Mouse (Mus musculus) hindbrain, embryonic 16.5 days (tissue): ENCODE results near the gene Akr1c18. TPM values are rescaled to one million over a fixed set of nuclear protein-coding genes. Genes with fewer than 3 reads are reported as not detected.

Source experiments
- ATAC-seq: fragments of 200-750 bp; cut with Nextera tagmentation; 2 replicates; pipeline ENCODE4 v1.8.0; 2017; ENCODE audit warnings: moderate TSS enrichment, moderate library complexity
- H3K27ac ChIP-seq: fragments of 300-500 bp; sonication (generic); 2 replicates; pipeline ENCODE4 v1.5.1; 2014; ENCODE audit warnings: low read depth, mild to moderate bottlenecking, control low read depth, low read length, moderate library complexity
- H3K27me3 ChIP-seq: fragments of 300-500 bp; sonication (generic); replicated peaks from 2 replicates; pipeline ENCODE4 v1.6.1; 2014; ENCODE audit warnings: low read length; ENCODE audit not compliant: control insufficient read depth, insufficient read depth
- H3K36me3 ChIP-seq: fragments of 300-500 bp; sonication (generic); 2 replicates; pipeline ENCODE4 v1.6.1; 2014; ENCODE audit warnings: mild to moderate bottlenecking, low read length, moderate library complexity, mixed read lengths; ENCODE audit not compliant: control insufficient read depth, insufficient read depth
- H3K4me1 ChIP-seq: fragments of 300-500 bp; sonication (generic); 2 replicates; pipeline ENCODE4 v1.6.1; 2014; ENCODE audit warnings: low read depth, low read length; ENCODE audit not compliant: control insufficient read depth, insufficient read depth
- H3K4me2 ChIP-seq: fragments of 300-500 bp; sonication (generic); 2 replicates; pipeline ENCODE4 v1.6.1; 2014; ENCODE audit warnings: mild to moderate bottlenecking, low read length, control low read depth, moderate library complexity
- H3K4me3 ChIP-seq: fragments of 300-500 bp; sonication (generic); 2 replicates; pipeline ENCODE4 v1.5.1; 2014; ENCODE audit warnings: mild to moderate bottlenecking, low read length, control low read depth, moderate library complexity
- H3K9ac ChIP-seq: fragments of 300-500 bp; sonication (generic); 2 replicates; pipeline ENCODE4 v1.6.1; 2014; ENCODE audit warnings: low read depth, mild to moderate bottlenecking, control low read depth, low read length, moderate library complexity
- H3K9me3 ChIP-seq: fragments of 300-500 bp; sonication (generic); 2 replicates; pipeline ENCODE4 v1.6.1; 2014; ENCODE audit warnings: mild to moderate bottlenecking, low read length, moderate library complexity; ENCODE audit not compliant: control insufficient read depth
- WGBS: fragments of 180-500 bp; shearing (Covaris S2); extraction: QIAGEN DNeasy Blood & Tissue Kit; methylation state at CpG from one replicate; pipeline ENCODE4 v1.1.7; 2014; 5-methylcytosine and 5-hydroxymethylcytosine counted together
- polyA plus RNA-seq: library from polyadenylated mRNA; unstranded; fragments of >200 nt; fragmentation: Nextera tagmentation; extraction: Ambion mirVana; gene quantifications from 2 replicates; pipeline ENCODE4 v1.2.1, GENCODE M21; 2015

Akr1c18 gene
- polyA plus RNA-seq, 1 experiment from 2014 or later = not detected

DNA sequence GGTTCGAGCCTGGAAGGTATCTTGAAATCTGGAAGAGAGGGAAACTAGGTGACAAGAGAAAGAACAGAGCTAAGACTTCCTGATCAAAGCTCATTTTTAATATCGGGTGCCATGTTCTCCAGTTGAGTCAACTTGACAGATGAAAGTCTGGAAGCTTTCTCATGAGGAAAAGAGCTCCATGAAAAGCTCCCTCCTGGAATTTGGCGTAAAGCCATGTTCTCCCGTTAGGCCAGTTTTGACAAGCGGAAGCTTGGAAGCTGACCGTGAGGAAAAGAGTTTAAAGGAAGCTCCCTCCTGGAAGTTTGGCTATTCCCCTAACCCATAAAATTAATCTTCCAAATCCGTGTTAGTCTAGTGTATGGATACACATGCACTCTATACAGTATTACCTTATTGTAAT lies 27.3 kb downstream of the Akr1c18 start:
- no peaks in the 10 kb centered on the region for H3K36me3 ChIP-seq
- no peak overlapping the region for H3K4me3 ChIP-seq
- WGBS = 76% methylated on average over 7 of the region's 7 CpGs
- H3K27me3 ChIP-seq = no peaks in the 10 kb centered on the region
- no peaks in the 10 kb centered on the region for H3K4me1 ChIP-seq
- no peak for ATAC-seq
- no peak overlapping the region for H3K27ac ChIP-seq
- no peak overlapping the region for H3K9ac ChIP-seq
- no peak overlapping the region for H3K4me2 ChIP-seq
- H3K9me3 ChIP-seq = no peaks in the 10 kb centered on the region

DNA sequence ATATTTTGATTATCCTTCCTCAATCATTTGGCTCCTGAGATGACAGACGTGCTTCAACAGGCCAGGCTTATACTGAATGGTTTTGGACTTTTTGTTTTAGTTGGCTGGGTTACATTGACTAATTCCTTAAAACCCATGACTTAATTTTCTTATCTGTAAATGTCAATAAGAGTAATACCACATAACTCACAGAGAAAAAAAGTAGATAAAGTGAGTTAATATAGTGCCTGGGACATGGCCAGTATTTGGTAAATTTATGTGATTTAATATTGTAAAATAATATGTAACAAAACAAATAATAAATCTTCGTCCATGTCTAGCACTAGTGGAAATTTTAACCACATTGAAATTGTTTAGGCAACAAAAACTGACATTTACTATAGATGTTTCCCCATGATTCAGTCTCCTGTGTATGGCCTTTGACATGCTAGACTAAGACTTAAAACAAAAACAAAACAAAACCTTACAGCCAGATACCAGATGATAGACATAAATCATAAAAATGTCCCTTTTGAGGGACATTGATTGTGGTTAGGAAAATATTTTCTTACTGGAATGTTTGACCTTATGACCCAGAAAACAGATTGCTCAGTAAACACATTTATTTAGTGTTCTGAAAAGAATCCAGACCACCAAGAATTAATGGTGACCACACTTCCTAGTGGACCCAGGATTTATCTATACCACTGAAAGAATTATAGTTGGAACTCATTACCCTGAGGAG lies 31.1 kb downstream of the Akr1c18 start:
- Histone ChIP-seq H3K36me3 (no peaks in the 10 kb centered on the region), H3K9ac (no peak overlapping the region), H3K27me3 (no peaks in the 10 kb centered on the region), H3K4me2 (no peak overlapping the region), H3K4me3 (no peak overlapping the region), H3K4me1 (no peaks in the 10 kb centered on the region), H3K27ac (no peak overlapping the region), H3K9me3 (no peaks in the 10 kb centered on the region)
- 77% methylated on average over 2 of the region's 2 CpGs for WGBS
- ATAC-seq = no peak

DNA sequence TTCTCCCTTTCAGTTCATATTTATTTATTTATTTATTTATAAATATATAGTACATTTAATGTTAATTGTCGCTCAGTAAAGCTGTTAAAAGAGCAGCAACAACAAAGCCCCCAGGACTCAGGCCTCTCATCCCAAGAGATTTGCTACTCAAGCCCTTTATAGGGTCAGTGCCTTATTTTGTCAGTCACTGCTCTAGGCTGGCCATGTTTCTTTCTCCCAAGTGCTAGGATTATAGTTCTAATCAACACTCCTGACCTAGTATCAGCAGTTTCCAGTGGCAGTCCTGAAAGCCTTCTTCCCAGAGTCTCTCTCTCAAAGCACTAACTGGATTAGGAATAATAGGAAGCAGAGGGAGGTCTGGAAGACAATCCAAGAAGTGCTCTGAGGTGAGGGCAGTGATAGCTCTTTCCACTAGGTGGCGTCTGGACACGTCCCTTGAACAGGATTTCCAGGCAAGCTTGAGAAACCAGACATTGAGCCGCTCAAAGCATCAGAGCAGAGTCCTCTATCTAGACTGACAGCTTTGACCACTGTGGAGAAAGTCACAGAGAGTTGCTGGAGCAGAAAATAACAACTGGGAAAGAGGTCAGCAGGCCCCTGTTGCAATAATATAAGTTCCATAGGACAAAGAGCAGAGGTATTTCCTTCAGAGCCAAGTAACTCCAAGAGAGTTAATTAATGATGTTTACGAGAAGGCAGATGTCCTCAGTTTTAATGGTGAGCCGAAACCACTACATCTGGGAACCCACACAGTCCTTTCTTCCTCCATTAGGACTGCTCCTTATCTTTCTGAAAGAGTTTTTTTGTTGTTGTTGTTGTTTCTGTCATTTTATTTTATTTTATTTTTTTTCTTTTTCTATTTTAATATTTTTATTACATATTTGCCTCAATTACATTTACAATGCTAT lies 39.9 kb downstream of the Akr1c18 start:
- no peak overlapping the region for H3K27ac ChIP-seq
- H3K27me3 ChIP-seq = no peaks in the 10 kb centered on the region
- 33% methylated on average over 6 of the region's 6 CpGs for WGBS
- H3K4me2 ChIP-seq = no peak overlapping the region
- no peaks in the 10 kb centered on the region for H3K9me3 ChIP-seq
- no peaks in the 10 kb centered on the region for H3K36me3 ChIP-seq
- H3K4me3 ChIP-seq = no peak overlapping the region
- no peak overlapping the region for H3K9ac ChIP-seq
- ATAC-seq = peak; percentile 89
- no peaks in the 10 kb centered on the region for H3K4me1 ChIP-seq

DNA sequence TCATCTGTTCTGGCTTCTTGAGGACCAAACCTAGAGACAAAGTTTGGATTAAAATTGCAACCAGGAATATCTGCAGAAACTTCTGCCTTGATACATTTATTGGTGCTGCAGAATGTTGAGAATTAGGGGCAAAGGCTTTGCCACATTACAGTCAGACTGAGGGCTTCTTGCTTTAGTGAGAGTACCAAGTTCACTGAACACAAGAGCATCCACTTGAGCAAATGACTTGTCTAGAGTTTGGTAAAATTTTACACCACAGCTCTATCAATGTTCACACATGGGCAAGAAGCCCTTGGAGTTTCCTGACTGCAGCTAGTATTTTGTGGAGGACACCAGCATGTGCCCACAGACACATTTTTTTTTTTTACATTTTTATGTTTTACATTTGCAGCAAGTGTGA lies 47.7 kb downstream of the Akr1c18 start:
- no peak for ATAC-seq
- Histone ChIP-seq H3K27me3 (no peaks in the 10 kb centered on the region), H3K9ac (no peak overlapping the region), H3K9me3 (no peaks in the 10 kb centered on the region), H3K4me3 (no peak overlapping the region), H3K36me3 (no peaks in the 10 kb centered on the region), H3K27ac (no peak overlapping the region), H3K4me2 (no peak overlapping the region), H3K4me1 (no peaks in the 10 kb centered on the region)

DNA sequence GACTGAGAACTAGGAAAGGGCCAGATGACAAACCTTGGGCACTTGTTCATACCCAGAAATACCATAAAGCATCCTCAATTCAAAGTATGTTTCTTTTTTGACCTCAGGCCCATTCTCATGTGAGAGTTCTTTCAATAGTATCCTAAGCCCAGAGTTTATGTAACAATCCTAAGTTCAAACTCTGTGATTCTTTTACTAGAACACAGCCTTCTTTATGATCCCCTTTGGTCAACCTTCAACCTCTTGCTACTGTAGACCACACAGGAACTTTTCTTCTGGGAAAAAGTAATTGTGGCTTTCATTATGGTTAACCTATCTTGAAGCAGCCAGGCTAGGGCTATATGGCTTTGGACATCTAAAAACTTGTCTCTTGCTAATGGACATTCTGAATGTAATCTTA lies 48.8 kb downstream of the Akr1c18 start:
- no peaks in the 10 kb centered on the region for H3K27me3 ChIP-seq
- no peak for ATAC-seq
- no peak overlapping the region for H3K4me3 ChIP-seq
- no peak overlapping the region for H3K4me2 ChIP-seq
- H3K4me1 ChIP-seq = no peaks in the 10 kb centered on the region
- H3K9ac ChIP-seq = no peak overlapping the region
- no peaks in the 10 kb centered on the region for H3K9me3 ChIP-seq
- no peak overlapping the region for H3K27ac ChIP-seq
- no peaks in the 10 kb centered on the region for H3K36me3 ChIP-seq

Other genes with a start within 250 kb of the Akr1c18 start
- gene Net1, start 232.4 kb downstream of the Akr1c18 start, polyA plus RNA-seq = 11.7 and 12.9 TPM in 2 replicates
- gene Tubal3, start 232.4 kb downstream of the Akr1c18 start, polyA plus RNA-seq = not detected in 2 replicates
- 0.20 and 0.31 TPM in 2 replicates for gene Ucn3, start 205.3 kb downstream of the Akr1c18 start, polyA plus RNA-seq
- gene Akr1c14, start 101.6 kb downstream of the Akr1c18 start, polyA plus RNA-seq = 0.85 and 1.3 TPM in 2 replicates
- 4.1 and 5.4 TPM in 2 replicates for gene Akr1c13, start 40.5 kb upstream of the Akr1c18 start, polyA plus RNA-seq
- gene Akr1c19, start 78.0 kb upstream of the Akr1c18 start, polyA plus RNA-seq = 6.3 and 8.2 TPM in 2 replicates
- gene Akr1c12, start 128.8 kb upstream of the Akr1c18 start, polyA plus RNA-seq = 0.14 and 0.33 TPM in 2 replicates